Mouse (Mus musculus) MEL (cell line): ENCODE data around the gene Zfp715. TPM values are rescaled to one million over a fixed set of nuclear protein-coding genes. Genes with fewer than 3 reads are reported as not detected.
"Not testable (repeated sequence)": the region's sequence is repeated elsewhere in the genome, so short reads cannot be mapped to it uniquely, and the experiment has no call there.

Source experiments
- DNase-seq: peaks from one replicate; pipeline ENCODE4 v3.0.0; 2011; ENCODE audit warnings: low read depth, low spot score
- H3K27ac ChIP-seq: 2 replicates; pipeline ENCODE4 v1.5.1; 2012; ENCODE audit warnings: low read depth, mild to moderate bottlenecking, control low read depth, low read length, moderate library complexity; ENCODE audit not compliant: control insufficient read depth
- H3K27me3 ChIP-seq, 2 experiments: fragments of 150-350 bp in 1 of 2; sonication (generic) in 1 of 2; 2 replicates each; pipeline ENCODE4 v1.6.1; 2012; ENCODE audit warnings: low read length in 2 of 2, mild to moderate bottlenecking in 2 of 2, improper control_type of control experiment in 1 of 2, moderate library complexity in 1 of 2; ENCODE audit not compliant: insufficient read depth in 2 of 2, control insufficient read depth in 1 of 2
- H3K36me3 ChIP-seq, 2 experiments: 2 replicates each; pipeline ENCODE4 v1.6.1; 2012 to 2014; ENCODE audit warnings: low read length in 2 of 2, improper control_type of control experiment in 1 of 2, inconsistent platforms in 1 of 2, mild to moderate bottlenecking in 1 of 2; ENCODE audit not compliant: insufficient read depth in 2 of 2, control insufficient read depth in 1 of 2
- H3K4me1 ChIP-seq, 2 experiments: fragments of 150-350 bp in 1 of 2; sonication (generic) in 1 of 2; 2 replicates each; pipeline ENCODE4 v1.6.1; 2012; ENCODE audit warnings: low read length in 2 of 2, improper control_type of control experiment in 1 of 2, mild to moderate bottlenecking in 1 of 2; ENCODE audit not compliant: insufficient read depth in 2 of 2, control insufficient read depth in 1 of 2
- H3K4me3 ChIP-seq, 2 experiments: fragments of 150-350 bp in 1 of 2; sonication (generic) in 1 of 2; 2 replicates each; pipeline ENCODE4 v1.5.1; 2012; ENCODE audit warnings: low read depth in 2 of 2, low read length in 2 of 2, mild to moderate bottlenecking in 2 of 2, moderate library complexity in 2 of 2, control low read depth in 1 of 2, improper control_type of control experiment in 1 of 2; ENCODE audit not compliant: control insufficient read depth in 1 of 2, insufficient read depth in 1 of 2
- H3K79me2 ChIP-seq: 2 replicates; pipeline ENCODE4 v1.6.1; 2012; ENCODE audit warnings: mild to moderate bottlenecking, low read length, moderate library complexity; ENCODE audit not compliant: control insufficient read depth, poor library complexity, insufficient read depth
- H3K9ac ChIP-seq: 2 replicates; pipeline ENCODE4 v1.6.1; 2012; ENCODE audit warnings: low read depth, mild to moderate bottlenecking, control low read depth, low read length, moderate library complexity; ENCODE audit not compliant: control insufficient read depth, poor library complexity, severe bottlenecking
- H3K9me3 ChIP-seq: fragments of 150-350 bp; sonication (generic); replicated peaks from 2 replicates; pipeline ENCODE4 v1.6.1; 2012; ENCODE audit warnings: mild to moderate bottlenecking, low read length, improper control_type of control experiment, moderate library complexity; ENCODE audit not compliant: insufficient read depth
- CHD2 ChIP-seq: IDR thresholded peaks from 2 replicates; pipeline ENCODE4 v1.6.1; 2011; ENCODE audit warnings: low read length, improper control_type of control experiment
- E2F4 ChIP-seq: IDR thresholded peaks from 2 replicates; pipeline ENCODE4 v1.6.1; 2011; ENCODE audit warnings: low read depth, low read length, improper control_type of control experiment, borderline replicate concordance
- ELF1 ChIP-seq: IDR thresholded peaks from 2 replicates; pipeline ENCODE4 v1.6.1; 2014; ENCODE audit warnings: low read depth, mild to moderate bottlenecking, inconsistent platforms, low read length, improper control_type of control experiment, moderate library complexity
- ETS1 ChIP-seq: IDR thresholded peaks from 2 replicates; pipeline ENCODE4 v1.6.1; 2012; ENCODE audit warnings: low read depth, mild to moderate bottlenecking, inconsistent platforms, low read length, improper control_type of control experiment, moderate library complexity
- GABPA ChIP-seq: IDR thresholded peaks from 2 replicates; pipeline ENCODE4 v1.6.1; 2012; ENCODE audit warnings: low read depth, mild to moderate bottlenecking, inconsistent platforms, low read length, improper control_type of control experiment, moderate library complexity
- HCFC1 ChIP-seq: IDR thresholded peaks from 2 replicates; pipeline ENCODE4 v1.6.1; 2012; ENCODE audit warnings: low read depth, mild to moderate bottlenecking, inconsistent platforms, low read length, improper control_type of control experiment, moderate library complexity
- JUND ChIP-seq: IDR thresholded peaks from 2 replicates; pipeline ENCODE4 v1.6.1; 2011; ENCODE audit warnings: low read depth, mild to moderate bottlenecking, improper control_type of control experiment, low read length
- KAT2A ChIP-seq: conservative IDR thresholded peaks from 2 replicates; pipeline ENCODE4 v1.6.1; 2012; ENCODE audit warnings: low read depth, low read length, improper control_type of control experiment, inconsistent platforms
- MAFK ChIP-seq: IDR thresholded peaks from 2 replicates; pipeline ENCODE4 v1.6.1; 2011; ENCODE audit warnings: low read depth, mild to moderate bottlenecking, low read length, improper control_type of control experiment, borderline replicate concordance
- MAZ ChIP-seq: IDR thresholded peaks from 2 replicates; pipeline ENCODE4 v1.6.1; 2012; ENCODE audit warnings: low read depth, mild to moderate bottlenecking, inconsistent platforms, low read length, improper control_type of control experiment
- MXI1 ChIP-seq: IDR thresholded peaks from 2 replicates; pipeline ENCODE4 v1.6.1; 2011; ENCODE audit warnings: mild to moderate bottlenecking, low read depth, low read length, improper control_type of control experiment
- MYC ChIP-seq: IDR thresholded peaks from 2 replicates; pipeline ENCODE4 v1.6.1; 2011; ENCODE audit warnings: low read depth, mild to moderate bottlenecking, low read length, improper control_type of control experiment, moderate library complexity
- NELFE ChIP-seq: IDR thresholded peaks from 2 replicates; pipeline ENCODE4 v1.6.1; 2011; ENCODE audit warnings: low read depth, low read length, improper control_type of control experiment
- NRF1 ChIP-seq: IDR thresholded peaks from 2 replicates; pipeline ENCODE4 v1.6.1; 2014; ENCODE audit warnings: low read depth, mild to moderate bottlenecking, inconsistent platforms, low read length, improper control_type of control experiment, moderate library complexity; ENCODE audit not compliant: poor library complexity, insufficient read depth, severe bottlenecking
- RAD21 ChIP-seq: IDR thresholded peaks from 2 replicates; pipeline ENCODE4 v1.6.1; 2011; ENCODE audit warnings: mild to moderate bottlenecking, low read depth, low read length, improper control_type of control experiment
- RCOR1 ChIP-seq: IDR thresholded peaks from 2 replicates; pipeline ENCODE4 v1.6.1; 2012; ENCODE audit warnings: low read depth, mild to moderate bottlenecking, inconsistent platforms, low read length, improper control_type of control experiment
- SMC3 ChIP-seq: IDR thresholded peaks from 2 replicates; pipeline ENCODE4 v1.6.1; 2011; ENCODE audit warnings: low read depth, low read length, improper control_type of control experiment
- TAL1 ChIP-seq: IDR thresholded peaks from 2 replicates; pipeline ENCODE4 v1.6.1; 2012; ENCODE audit warnings: mild to moderate bottlenecking, inconsistent platforms, low read length, moderate library complexity, mixed read lengths
- UBTF ChIP-seq: IDR thresholded peaks from 2 replicates; pipeline ENCODE4 v1.6.1; 2012; ENCODE audit warnings: low read depth, mild to moderate bottlenecking, inconsistent platforms, low read length, improper control_type of control experiment, moderate library complexity, borderline replicate concordance; ENCODE audit not compliant: insufficient read depth
- USF1 ChIP-seq: IDR thresholded peaks from 2 replicates; pipeline ENCODE4 v1.6.1; 2014; ENCODE audit warnings: low read depth, mild to moderate bottlenecking, inconsistent platforms, low read length, improper control_type of control experiment, moderate library complexity
- USF2 ChIP-seq, 2 experiments: IDR thresholded peaks; 2 replicates each; pipeline ENCODE4 v1.6.1; 2011 to 2012; ENCODE audit warnings: improper control_type of control experiment in 2 of 2, low read length in 2 of 2, borderline replicate concordance in 1 of 2, inconsistent platforms in 1 of 2, low read depth in 1 of 2, mild to moderate bottlenecking in 1 of 2; ENCODE audit not compliant: insufficient read depth in 1 of 2
- ZMIZ1 ChIP-seq: IDR thresholded peaks from 2 replicates; pipeline ENCODE4 v1.6.1; 2012; ENCODE audit warnings: low read depth, mild to moderate bottlenecking, inconsistent platforms, low read length, improper control_type of control experiment, moderate library complexity
- ZNF384 ChIP-seq: IDR thresholded peaks from 2 replicates; pipeline ENCODE4 v1.6.1; 2012; ENCODE audit warnings: low read depth, mild to moderate bottlenecking, inconsistent platforms, low read length, improper control_type of control experiment
- polyA plus RNA-seq, 2 experiments: library from polyadenylated mRNA; stranded (reverse) in 1 of 2; unstranded in 1 of 2; fragments of >175 nt in 1 of 2; fragments of >200 nt in 1 of 2; gene quantifications; 2 replicates each; pipeline versions ENCODE4 v1.2.1 to v1.2.4; 2012; ENCODE audit warnings: low replicate concordance in 2 of 2, low read depth in 1 of 2; ENCODE audit not compliant: insufficient read length in 2 of 2, insufficient read depth in 1 of 2, missing spikeins in 1 of 2
- total RNA-seq: library from RNA; depleted of rRNA; stranded (reverse); fragments of 300-350 nt; gene quantifications from 2 replicates; pipeline ENCODE4 v1.2.3, GENCODE M21; 2012

Gene Zfp715
- total and polyA plus RNA-seq, 3 experiments = 8.3 to 11.7 TPM; not detected in 1

DNA sequence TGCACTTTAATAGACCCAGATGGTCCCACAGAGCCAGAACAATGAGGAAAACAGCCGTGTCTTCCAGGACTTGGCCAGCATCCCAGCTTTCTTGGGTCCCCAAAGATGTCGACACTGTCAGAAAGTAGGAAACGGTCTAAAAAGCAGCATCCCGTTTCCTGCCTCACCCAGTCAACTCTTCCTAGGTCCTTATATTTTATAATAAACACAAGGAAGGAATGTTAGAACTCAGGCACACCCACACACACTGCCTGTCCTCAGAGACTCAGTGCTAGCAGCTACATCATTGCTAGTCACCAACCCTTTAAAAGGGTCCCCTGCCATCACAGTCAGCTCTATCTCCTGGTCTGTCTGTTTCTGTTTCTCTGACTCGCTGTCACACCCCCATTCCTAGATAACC, 35.7 kb downstream of the Zfp715 start:
- H3K27ac ChIP-seq = no peak overlapping the region
- TF ChIP-seq MAZ (no peak), ETS1 (no peak), E2F4 (no peak), TAL1 (no peak), RCOR1 (no peak), USF2 (IDR thresholded peaks at IDR 0.05; ENCODE audit: borderline replicate concordance in 1 of 2, insufficient read depth in 1 of 2, low read depth in 1 of 2, low read length in 2 of 2) (no peak), ELF1 (no peak), MYC (no peak), RAD21 (no peak), GABPA (no peak), ZMIZ1 (no peak), USF1 (no peak)

GRCm38 (mm10) chr7:43276178-43276577, 36.9 kb downstream of the Zfp715 start:
- H3K36me3 ChIP-seq, DNase-seq, H3K9ac ChIP-seq, H3K4me3 ChIP-seq, H3K9me3 ChIP-seq, H3K79me2 ChIP-seq, H3K27ac ChIP-seq, H3K27me3 ChIP-seq, H3K4me1 ChIP-seq: not testable (repeated sequence)

More for the DNA sequence above, 35.7 kb downstream of the Zfp715 start:
- no peak overlapping the region for H3K9ac ChIP-seq
- no peak for DNase-seq
- H3K4me1 ChIP-seq = no peaks in the 10 kb centered on the region
- H3K79me2 ChIP-seq = no peaks in the 10 kb centered on the region
- no peak overlapping the region for H3K4me3 ChIP-seq
- H3K36me3 ChIP-seq = no peaks in the 10 kb centered on the region
- H3K9me3 ChIP-seq = no peaks in the 10 kb centered on the region
- no peaks in the 10 kb centered on the region for H3K27me3 ChIP-seq

DNA sequence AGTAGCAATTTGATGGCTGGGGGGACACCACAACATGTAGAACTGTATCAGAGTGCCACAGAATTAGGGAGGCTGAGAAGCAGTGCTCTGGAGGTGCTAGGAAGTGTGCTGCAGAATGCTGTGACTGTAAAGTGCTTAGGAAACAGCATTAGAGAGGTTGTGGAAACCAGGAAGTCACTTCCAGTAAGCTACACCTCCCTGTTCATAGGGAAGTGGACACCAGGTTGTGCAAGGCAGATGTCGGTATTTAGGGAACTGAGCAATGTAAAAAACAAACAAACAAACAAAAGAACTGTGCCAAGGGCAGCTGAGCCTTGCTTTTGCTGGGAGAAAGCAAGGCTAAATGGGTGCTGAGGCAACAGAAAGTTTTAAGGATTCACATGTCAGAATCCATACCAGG, 39.6 kb downstream of the Zfp715 start:
- no peak for DNase-seq
- H3K9ac ChIP-seq = no peak overlapping the region
- no peak overlapping the region for H3K4me3 ChIP-seq
- TF ChIP-seq MXI1 = no peak
- no peak for TF ChIP-seq USF2 (IDR thresholded peaks at IDR 0.05; ENCODE audit: borderline replicate concordance in 1 of 2, insufficient read depth in 1 of 2, low read depth in 1 of 2, low read length in 2 of 2)
- TF ChIP-seq MYC = no peak
- no peak for TF ChIP-seq NRF1
- no peak for TF ChIP-seq KAT2A
- TF ChIP-seq SMC3 = no peak
- TF ChIP-seq NELFE = no peak
- TF ChIP-seq TAL1 = no peak
- TF ChIP-seq MAFK = no peak
- no peak for TF ChIP-seq JUND
- no peak for TF ChIP-seq CHD2
- TF ChIP-seq HCFC1 = no peak
- TF ChIP-seq ELF1 = no peak
- no peak for TF ChIP-seq UBTF
- no peak for TF ChIP-seq ZNF384
- H3K27ac ChIP-seq = no peak overlapping the region
- no peaks in the 10 kb centered on the region for H3K79me2 ChIP-seq
- H3K36me3 ChIP-seq = no peaks in the 10 kb centered on the region
- no peaks in the 10 kb centered on the region for H3K4me1 ChIP-seq
- no peaks in the 10 kb centered on the region for H3K9me3 ChIP-seq
- no peaks in the 10 kb centered on the region for H3K27me3 ChIP-seq

DNA sequence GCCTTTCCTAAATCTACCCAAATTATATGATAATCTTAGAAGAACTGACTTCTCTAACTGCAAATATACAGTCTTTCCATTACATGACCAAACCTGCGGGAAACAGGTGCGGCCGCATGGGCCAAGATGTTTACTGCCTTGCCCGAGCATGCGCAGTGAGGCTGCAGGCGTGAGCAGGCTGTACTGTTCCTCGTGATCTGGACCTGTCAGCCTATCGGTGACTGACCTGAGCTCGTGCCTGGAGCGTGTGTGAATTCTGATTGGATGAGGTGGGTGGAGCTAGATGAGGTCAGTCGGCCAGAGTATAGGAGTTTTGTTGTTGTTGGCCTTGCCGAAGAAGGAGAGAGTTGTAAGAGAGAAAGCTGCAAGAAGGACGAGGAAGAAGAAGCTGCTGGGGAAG, 45.7 kb downstream of the Zfp715 start:
- H3K79me2 ChIP-seq, H3K9me3 ChIP-seq, H3K9ac ChIP-seq, H3K4me3 ChIP-seq, H3K27ac ChIP-seq, H3K27me3 ChIP-seq, H3K4me1 ChIP-seq, DNase-seq, H3K36me3 ChIP-seq: not testable (repeated sequence)
